27 mouse cellular contexts compared by ENCODE assay signal in genomic region chr9:28488499-28488898, GRCm38 (mm10).
DNase-seq lines count a peak whose midpoint lies in the region; ATAC-seq and TF ChIP-seq lines count a peak whose summit lies in the region.
"Had no signal": no experiment of that assay in that cellular context is flagged by ENCODE, and none has a peak within 500 bp of the region (broad histone marks: within the 10 kb centered on the region; RNA-seq: fewer than 3 reads in every experiment).

No protein-coding gene starts in this region.

- DNase-seq in embryonic facial prominence, embryonic 10.5 days (ENCODE audit: low spot score), result no peak
- DNase-seq in forebrain, postnatal 0 days, result peak; percentile 25
- DNase-seq in forebrain, embryonic 10.5 days (ENCODE audit: extremely low spot score, low spot score), result no peak
- DNase-seq in left cerebral cortex, adult 2 months (ENCODE audit: extremely low spot score in 1 of 2, low spot score in 2 of 2), result no peak
- DNase-seq in left cerebral cortex, adult 18-20 months (ENCODE audit: low spot score in 2 of 2), result no peak
- DNase-seq in brain, embryonic 14.5 days (ENCODE audit: low read depth), result peak; percentile 7
- DNase-seq: adrenal gland, adult 8-10 months; adrenal gland, postnatal 14 days; adrenal gland, postnatal 36 days; B cell, adult 2 months; cerebellum, adult 11 months; cerebellum, adult 18-20 months; cerebellum, adult 8-10 months; cerebellum, adult 9-11 months; cerebellum, postnatal 14 days; cerebellum, postnatal 36 days; embryo, embryonic 11 days had no signal

- no peaks in the 10 kb centered on the region for H3K9me3 ChIP-seq in embryonic facial prominence, embryonic 13.5 days
- no peaks in the 10 kb centered on the region for H3K9me3 ChIP-seq in embryonic facial prominence, embryonic 10.5 days
- no peaks in the 10 kb centered on the region for H3K9me3 ChIP-seq in forebrain, postnatal 0 days (ENCODE audit: low read length)
- no peaks in the 10 kb centered on the region for H3K9me3 ChIP-seq in forebrain, embryonic 10.5 days
- H3K9me3 ChIP-seq: embryonic facial prominence, embryonic 12.5 days; embryonic facial prominence, embryonic 15.5 days; forebrain, embryonic 13.5 days; G1E had no signal

- intact Hi-C loops in left cerebral cortex, adult 2 months (cut with DNase I), result no loop called here

- H3K36me3 ChIP-seq in embryonic facial prominence, embryonic 13.5 days, result no peaks in the 10 kb centered on the region
- H3K36me3 ChIP-seq in embryonic facial prominence, embryonic 10.5 days (replicated peaks), result no peaks in the 10 kb centered on the region
- no peaks in the 10 kb centered on the region for H3K36me3 ChIP-seq in forebrain, postnatal 0 days (ENCODE audit: insufficient read depth)
- H3K36me3 ChIP-seq in forebrain, embryonic 10.5 days (replicated peaks), result no peaks in the 10 kb centered on the region
- H3K36me3 ChIP-seq: embryonic facial prominence, embryonic 12.5 days; embryonic facial prominence, embryonic 15.5 days; G1E had no signal

- H3K4me2 ChIP-seq in embryonic facial prominence, embryonic 13.5 days, result no peak overlapping the region
- H3K4me2 ChIP-seq in forebrain, postnatal 0 days (ENCODE audit: low read depth), result no peak overlapping the region
- H3K4me2 ChIP-seq: embryonic facial prominence, embryonic 12.5 days; embryonic facial prominence, embryonic 15.5 days; forebrain, embryonic 13.5 days had no signal

- 51% methylated on average over 2 of the region's 2 CpGs for WGBS in embryonic facial prominence, embryonic 13.5 days
- 86% methylated on average over 2 of the region's 2 CpGs for WGBS in embryonic facial prominence, embryonic 10.5 days
- 53% methylated on average over 2 of the region's 2 CpGs for WGBS in forebrain, postnatal 0 days
- 85% methylated on average over 2 of the region's 2 CpGs for WGBS in forebrain, embryonic 10.5 days

- TF ChIP-seq POLR2A in brain, embryonic 14.5 days (IDR thresholded peaks at IDR 0.05; ENCODE audit: borderline replicate concordance, extremely low read depth, insufficient read depth, insufficient read length, poor library complexity, severe bottlenecking), result no peak

- H3K27me3 ChIP-seq in embryonic facial prominence, embryonic 13.5 days, result no peaks in the 10 kb centered on the region
- no peaks in the 10 kb centered on the region for H3K27me3 ChIP-seq in embryonic facial prominence, embryonic 10.5 days (replicated peaks; ENCODE audit: low read depth, poor library complexity, severe bottlenecking)
- H3K27me3 ChIP-seq in forebrain, postnatal 0 days (ENCODE audit: insufficient read depth, low read length), result no peaks in the 10 kb centered on the region
- no peaks in the 10 kb centered on the region for H3K27me3 ChIP-seq in forebrain, embryonic 10.5 days (ENCODE audit: poor library complexity, severe bottlenecking)
- H3K27me3 ChIP-seq: CH12.LX; embryonic facial prominence, embryonic 12.5 days; embryonic facial prominence, embryonic 15.5 days; forebrain, embryonic 13.5 days; Patski had no signal

- no peak overlapping the region for H3K9ac ChIP-seq in embryonic facial prominence, embryonic 13.5 days
- H3K9ac ChIP-seq in forebrain, postnatal 0 days, result no peak overlapping the region
- H3K9ac ChIP-seq: embryonic facial prominence, embryonic 12.5 days; embryonic facial prominence, embryonic 15.5 days; forebrain, embryonic 13.5 days had no signal

- H3K27ac ChIP-seq in embryonic facial prominence, embryonic 13.5 days, result peak overlapping the region; percentile 48; the same call in 1 of the 2 replicates
- no peak overlapping the region for H3K27ac ChIP-seq in embryonic facial prominence, embryonic 10.5 days (replicated peaks)
- H3K27ac ChIP-seq in forebrain, postnatal 0 days (ENCODE audit: low read depth, low read length), result peak overlapping the region; percentile 9; the same call in 1 of the 2 replicates
- no peak overlapping the region for H3K27ac ChIP-seq in forebrain, embryonic 10.5 days
- H3K27ac ChIP-seq in left cerebral cortex, adult 2 months, result peak overlapping the region; percentile 16
- H3K27ac ChIP-seq: embryonic facial prominence, embryonic 12.5 days; embryonic facial prominence, embryonic 15.5 days; forebrain, embryonic 13.5 days had no signal

- no peak for ATAC-seq in embryonic facial prominence, embryonic 13.5 days (ENCODE audit: insufficient number of reproducible peaks, insufficient read depth, low FRiP score, low TSS enrichment, low read depth)
- ATAC-seq in forebrain, postnatal 0 days, result peak; percentile 43; the same call in 1 of the 2 replicates
- ATAC-seq: activated CD4-positive, CD25-positive, alpha-beta regulatory T cell, adult 4 months; CD4-positive, CD25-positive, alpha-beta regulatory T cell, adult 4 months; forebrain, embryonic 13.5 days; Patski had no signal

- TF ChIP-seq CTCF in forebrain, postnatal 0 days (IDR thresholded peaks at IDR 0.05; ENCODE audit: low read depth), result no peak
- TF ChIP-seq CTCF in left cerebral cortex, adult 2 months (IDR thresholded peaks at IDR 0.05), result no peak
- TF ChIP-seq CTCF in brain, embryonic 14.5 days (IDR thresholded peaks at IDR 0.05; ENCODE audit: borderline replicate concordance, extremely low read depth, insufficient read depth, insufficient read length), result no peak

- H3K4me3 ChIP-seq in embryonic facial prominence, embryonic 13.5 days, result no peak overlapping the region
- H3K4me3 ChIP-seq in embryonic facial prominence, embryonic 10.5 days, result no peak overlapping the region
- no peak overlapping the region for H3K4me3 ChIP-seq in forebrain, postnatal 0 days (ENCODE audit: low read depth, low read length)
- no peak overlapping the region for H3K4me3 ChIP-seq in forebrain, embryonic 10.5 days
- no peak overlapping the region for H3K4me3 ChIP-seq in left cerebral cortex, adult 2 months
- H3K4me3 ChIP-seq: embryonic facial prominence, embryonic 12.5 days; embryonic facial prominence, embryonic 15.5 days; erythroblast, embryonic 14.5 days; forebrain, embryonic 13.5 days had no signal

- H3K4me1 ChIP-seq in embryonic facial prominence, embryonic 13.5 days, result peaks cover 5% of the 10 kb centered on the region; the same call in 1 of the 2 replicates
- 0 out of 2 replicates have a peak, but pooled peaks cover under 1% of the 10 kb centered on the region for H3K4me1 ChIP-seq in embryonic facial prominence, embryonic 10.5 days
- no peaks in the 10 kb centered on the region for H3K4me1 ChIP-seq in forebrain, postnatal 0 days (ENCODE audit: insufficient read depth)
- no peaks in the 10 kb centered on the region for H3K4me1 ChIP-seq in forebrain, embryonic 10.5 days
- H3K4me1 ChIP-seq: embryonic facial prominence, embryonic 12.5 days; embryonic facial prominence, embryonic 15.5 days; forebrain, embryonic 13.5 days had no signal

Comparison
In these comparisons a context has a peak if more than half of its experiments do, and no peak if none do; other contexts are left out.
1. H3K27ac ChIP-seq: peak in embryonic facial prominence, embryonic 13.5 days (single experiment), forebrain, postnatal 0 days (single experiment) and left cerebral cortex, adult 2 months (single experiment); none in embryonic facial prominence, embryonic 10.5 days (single experiment) and forebrain, embryonic 10.5 days (single experiment).
2. DNase-seq: peak in forebrain, postnatal 0 days (single experiment) and brain, embryonic 14.5 days (single experiment); none in embryonic facial prominence, embryonic 10.5 days (single experiment), forebrain, embryonic 10.5 days (single experiment), left cerebral cortex, adult 2 months (0 of 2) and left cerebral cortex, adult 18-20 months (0 of 2).